Mouse (Mus musculus) skeletal muscle tissue, adult 2 months (tissue): ENCODE measurements at regions not wholly inside any gene's neighbourhood (a gene's known extent, or its start where the extent isn't known, plus 50 kb on each side); places are given as distances from the start of the nearest gene placed in this dataset.

ENCODE experiments used
- DNase-seq: peaks from one replicate; pipeline ENCODE4 v3.0.0-alpha.2; 2012; ENCODE audit warnings: low read depth, low spot score

DNA sequence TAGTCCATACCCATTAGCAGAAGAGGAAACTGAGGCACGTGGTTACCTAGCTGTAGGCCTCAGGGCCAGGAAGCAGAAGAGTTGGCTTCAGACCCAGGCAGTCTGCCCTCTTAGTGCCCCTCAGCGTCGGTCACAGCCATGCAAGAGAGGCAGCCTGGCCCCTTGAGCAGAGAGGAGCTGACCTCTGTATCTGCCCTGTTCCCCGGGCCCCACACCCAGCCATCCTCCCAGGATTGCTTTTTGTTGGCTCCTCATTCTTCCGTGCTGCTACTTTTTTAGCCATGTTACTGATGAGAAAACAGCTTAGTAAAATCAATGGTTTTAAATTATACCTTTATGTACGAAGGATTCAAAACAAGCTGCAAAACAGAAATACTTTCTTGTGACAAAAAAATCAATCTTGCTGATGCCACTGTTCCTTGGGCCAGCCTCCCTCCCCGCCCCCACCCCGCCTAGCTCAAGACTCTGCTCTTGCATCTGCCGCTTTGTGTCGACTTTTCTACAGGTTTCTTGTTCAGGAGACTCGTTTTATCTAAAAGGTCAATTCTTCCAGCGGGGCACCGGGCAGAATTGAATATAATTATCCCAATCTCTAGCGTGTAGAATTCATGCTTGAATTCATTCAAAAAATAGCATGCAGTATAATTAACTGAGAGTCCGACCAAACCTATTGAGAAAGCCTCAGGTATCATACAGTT is 70.8 kb downstream of the Sall1 start:
- no peak for DNase-seq

DNA sequence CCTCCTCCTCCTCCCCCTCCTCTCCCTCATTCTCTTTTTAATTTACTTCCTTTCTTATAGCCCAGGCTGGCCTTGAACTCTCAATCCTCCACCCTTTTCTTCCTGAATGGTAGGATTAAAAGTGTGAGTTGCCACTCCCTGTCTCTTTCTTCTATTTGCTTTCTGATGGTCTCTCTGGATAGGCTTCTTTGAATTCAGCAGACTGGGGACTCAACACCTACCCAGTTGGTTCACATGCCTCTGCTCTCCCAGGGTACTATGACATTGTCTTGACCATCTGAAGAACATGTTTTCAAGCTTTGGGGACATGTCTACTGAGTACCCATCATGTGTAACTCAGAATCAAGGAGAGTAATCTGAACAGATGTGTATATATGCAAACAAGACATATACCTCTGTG is 85.1 kb downstream of the Sall1 start:
- DNase-seq = no peak

DNA sequence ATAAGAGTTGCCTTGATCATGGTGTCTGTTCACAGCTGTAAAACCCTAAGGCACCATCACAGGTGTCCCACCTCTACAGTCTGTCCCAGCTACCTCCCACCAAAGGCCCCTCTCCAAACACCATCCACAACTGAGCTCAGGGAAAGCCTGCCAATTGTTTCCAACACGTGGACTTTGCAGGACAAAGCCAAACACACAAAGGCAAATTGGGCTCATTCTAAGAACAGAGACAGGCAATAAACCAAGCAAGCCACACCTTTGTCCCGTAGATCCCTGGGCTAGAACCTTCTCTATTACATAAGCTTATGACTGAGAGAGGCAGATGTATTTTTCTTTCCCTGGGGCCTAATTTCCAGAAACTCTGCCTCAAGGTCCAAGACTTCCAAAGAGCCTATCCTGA is 90.8 kb downstream of the Sall1 start:
- DNase-seq = no peak

DNA sequence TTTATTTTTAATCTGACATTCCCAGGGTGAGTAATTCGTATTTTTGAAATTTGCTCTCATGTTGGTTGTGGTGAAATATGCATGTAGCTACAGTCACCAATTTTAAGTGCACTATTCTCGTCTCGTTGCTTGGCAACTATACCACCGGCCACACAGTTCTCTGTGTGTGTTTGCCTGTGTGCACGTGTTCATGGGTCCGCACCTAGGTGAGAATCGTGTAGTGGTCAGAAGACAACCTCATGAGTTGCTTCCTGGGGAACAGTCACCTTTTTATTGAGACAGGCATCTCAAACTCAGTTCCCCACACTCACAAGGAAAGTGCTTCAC is 92.2 kb downstream of the Sall1 start:
- no peak for DNase-seq

DNA sequence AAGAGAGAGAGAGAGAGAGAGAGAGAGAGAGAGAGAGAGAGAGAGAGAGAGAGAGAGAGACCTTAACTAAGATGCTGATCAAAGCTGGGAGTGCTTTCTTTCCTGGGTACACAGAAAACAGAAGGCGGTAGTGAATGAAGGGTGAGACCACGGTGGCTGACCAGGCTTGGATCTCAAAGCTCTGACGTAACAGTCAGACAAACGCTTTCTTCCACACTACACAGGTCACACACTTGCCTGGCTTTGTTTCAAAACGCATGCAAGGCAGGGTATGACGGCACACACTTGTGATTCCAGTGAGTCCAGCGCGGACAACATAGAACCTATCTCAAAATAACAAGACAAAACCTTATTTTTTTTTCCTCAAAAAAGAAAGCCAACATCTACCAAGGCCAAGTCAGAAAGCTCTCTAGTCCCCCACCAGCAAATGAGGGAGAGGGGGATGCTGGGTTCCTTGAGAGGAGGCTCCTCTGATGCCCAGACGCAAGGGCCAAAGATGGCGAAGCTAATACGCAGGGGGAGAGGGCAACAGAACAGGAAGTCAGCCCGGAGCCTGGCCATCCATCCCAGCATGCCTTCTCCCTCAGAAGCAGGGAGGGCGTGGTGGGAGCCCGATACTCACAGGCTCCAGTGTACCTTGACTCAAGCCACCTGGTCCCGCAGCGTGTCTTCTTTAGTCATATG is 92.7 kb downstream of the Sall1 start:
- no peak for DNase-seq

DNA sequence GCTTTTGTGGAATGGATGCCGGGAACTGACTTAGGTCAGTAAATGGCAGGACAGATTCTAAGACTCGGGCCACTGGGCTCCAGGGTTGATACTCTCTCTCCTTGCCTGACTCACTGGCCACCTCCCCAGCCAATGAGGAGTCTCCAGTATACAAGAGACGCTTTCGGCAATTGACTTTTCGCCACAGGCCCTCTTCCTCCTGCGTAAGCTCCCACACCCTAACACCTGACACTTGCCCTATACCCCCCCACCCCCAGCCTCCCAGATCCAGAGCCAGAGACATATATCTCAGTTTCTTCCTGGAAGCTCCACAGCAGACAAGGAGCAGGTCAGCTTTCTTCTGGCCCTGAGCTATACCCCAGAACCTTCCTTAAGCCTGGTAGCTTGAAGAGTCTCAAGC is 94.0 kb downstream of the Sall1 start:
- no peak for DNase-seq

DNA sequence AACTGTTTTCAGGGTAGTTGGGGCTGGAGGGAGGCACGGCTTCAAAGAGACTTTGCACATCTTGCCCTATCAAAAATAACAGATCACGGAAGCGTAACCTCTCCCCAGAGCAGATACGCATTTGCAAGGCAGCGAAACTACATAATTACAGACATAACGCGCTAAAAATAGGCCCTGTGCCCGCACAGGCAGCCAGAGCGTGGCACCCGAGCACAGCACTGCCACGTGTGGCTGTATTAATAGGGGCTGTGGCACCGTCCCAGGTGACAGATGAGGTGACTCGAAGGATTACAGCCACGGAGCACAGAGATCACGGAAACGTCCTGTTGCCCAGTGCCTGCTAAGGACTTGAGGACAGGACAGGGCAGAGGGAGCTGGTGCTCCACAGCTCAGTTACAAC is 95.0 kb downstream of the Sall1 start:
- DNase-seq = peak; percentile 35

DNA sequence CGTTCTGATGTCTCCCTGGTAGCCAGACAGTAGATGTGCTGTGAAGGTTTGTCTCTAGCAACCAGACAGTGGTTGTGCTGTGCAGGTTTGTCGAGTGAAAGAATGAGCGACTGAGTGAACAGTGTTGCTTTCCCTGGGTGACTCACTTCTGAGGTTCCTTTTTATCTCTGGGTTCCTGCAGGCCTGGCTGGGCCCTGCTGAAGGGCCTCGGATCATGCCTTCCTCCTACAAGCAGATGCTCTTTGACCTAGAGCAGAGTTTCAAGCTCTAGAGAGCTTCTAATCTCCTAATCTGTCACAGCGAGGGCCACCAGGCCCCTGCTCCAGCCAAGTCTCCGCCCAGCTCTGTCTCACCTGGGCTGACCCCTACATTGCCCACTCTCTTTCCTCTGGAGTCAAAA is 95.6 kb downstream of the Sall1 start:
- DNase-seq = no peak

DNA sequence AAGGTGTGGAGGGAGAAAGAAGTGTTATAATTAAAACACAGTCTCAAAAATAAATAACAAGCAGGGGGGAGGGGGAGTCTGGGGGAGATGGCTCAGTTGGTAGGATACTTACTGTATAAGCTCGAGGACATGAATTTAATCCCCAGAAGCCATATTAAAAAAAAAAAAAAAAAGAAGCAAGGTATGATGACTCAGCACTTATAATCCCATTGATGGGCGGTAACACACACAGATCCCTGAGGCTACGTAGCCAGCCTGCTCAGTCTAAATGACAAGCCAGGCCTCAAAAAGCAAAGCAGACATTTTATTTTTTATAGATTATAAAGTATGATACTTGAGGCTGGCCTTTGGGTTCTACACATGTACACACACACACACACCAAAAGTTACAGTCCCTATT is 96.6 kb downstream of the Sall1 start:
- no peak for DNase-seq

DNA sequence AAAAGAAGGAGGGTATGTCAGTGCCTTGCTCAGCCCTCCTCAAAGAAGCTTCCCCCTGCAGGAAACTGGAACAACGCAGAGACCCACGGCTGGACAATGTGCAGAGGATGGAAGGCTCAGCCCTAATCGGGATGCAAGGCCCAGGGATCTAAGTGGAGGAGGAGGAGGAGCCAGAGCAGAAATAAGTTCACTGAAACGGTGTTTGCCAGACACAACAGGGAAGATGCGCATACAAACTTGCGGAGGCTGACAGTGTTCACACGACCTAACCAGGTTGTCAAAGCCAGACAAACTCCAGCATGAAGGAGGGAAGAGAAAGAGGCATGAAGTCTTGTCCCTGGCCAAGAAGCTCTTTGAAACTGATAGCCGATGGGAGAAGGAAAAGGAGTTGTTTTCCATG is 98.3 kb downstream of the Sall1 start:
- no peak for DNase-seq

DNA sequence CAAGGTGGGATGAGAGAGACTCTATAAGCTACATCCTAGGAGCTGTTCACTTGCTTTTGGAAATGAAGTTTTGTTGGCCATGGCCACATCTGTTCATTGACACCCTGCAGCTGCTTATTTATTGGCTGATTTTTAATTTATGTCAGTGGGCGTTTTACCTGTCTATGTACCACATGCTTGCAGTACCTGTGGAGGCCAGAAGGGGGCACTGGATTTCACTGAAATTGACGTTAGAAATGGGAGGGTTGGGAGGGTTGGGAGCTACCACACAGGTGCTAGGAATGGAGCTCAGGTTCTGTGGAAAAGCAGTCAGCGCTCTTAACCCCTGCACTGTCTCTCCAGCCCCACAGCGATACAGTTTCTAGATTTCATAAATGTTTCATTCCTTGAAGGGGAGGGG is 99.9 kb downstream of the Sall1 start:
- DNase-seq = no peak

DNA sequence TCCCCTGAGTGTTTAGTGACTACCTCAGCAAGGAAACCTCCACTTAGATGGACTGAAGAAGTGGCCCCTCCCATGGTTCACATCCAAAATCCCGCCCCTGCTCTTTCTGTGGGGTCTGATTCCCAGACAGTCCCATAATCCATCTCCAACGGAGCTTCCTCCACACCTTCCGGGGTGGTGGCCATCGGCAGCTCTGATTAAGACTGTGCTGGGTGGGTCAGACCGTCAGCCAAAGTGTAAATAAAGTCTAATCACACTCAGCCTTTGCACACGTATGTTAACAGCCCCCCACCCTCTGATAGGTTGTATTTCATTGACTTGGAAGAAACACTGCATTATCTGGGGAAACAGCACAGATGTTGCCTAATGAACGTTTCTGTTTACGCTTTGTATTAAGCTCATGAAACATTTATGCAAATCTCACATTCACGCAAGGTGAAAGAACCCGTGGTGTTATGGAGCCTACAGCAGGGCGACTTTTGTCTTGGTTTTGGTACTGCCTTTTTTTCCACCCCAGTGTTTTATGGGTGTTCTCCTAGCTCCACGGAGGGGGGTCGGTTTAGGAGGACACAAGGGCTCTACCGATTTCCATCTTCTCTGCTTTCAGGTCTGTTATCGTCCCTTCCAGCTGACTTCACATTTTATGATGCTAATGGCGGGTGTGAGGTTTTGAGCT is 104.8 kb downstream of the Sall1 start:
- no peak for DNase-seq

DNA sequence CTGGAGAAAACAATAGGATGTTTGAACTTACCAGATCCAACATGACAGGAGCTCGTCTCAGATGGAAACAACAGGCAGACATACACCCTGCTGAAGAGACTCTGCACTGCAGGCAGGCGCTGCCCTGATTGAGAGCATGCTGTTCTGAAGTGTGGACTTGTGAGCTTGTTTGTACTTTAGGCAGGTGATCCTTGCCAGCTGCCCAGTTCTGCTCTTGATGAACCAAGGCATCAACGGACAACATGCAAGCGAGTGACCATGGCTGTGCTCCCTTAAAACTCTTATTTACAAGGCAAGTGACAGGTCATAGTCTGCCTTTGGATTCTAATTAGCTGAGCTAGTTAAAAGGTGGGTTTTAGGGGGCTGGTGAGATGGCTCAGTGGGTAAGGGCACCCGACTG is 109.3 kb downstream of the Sall1 start:
- no peak for DNase-seq

DNA sequence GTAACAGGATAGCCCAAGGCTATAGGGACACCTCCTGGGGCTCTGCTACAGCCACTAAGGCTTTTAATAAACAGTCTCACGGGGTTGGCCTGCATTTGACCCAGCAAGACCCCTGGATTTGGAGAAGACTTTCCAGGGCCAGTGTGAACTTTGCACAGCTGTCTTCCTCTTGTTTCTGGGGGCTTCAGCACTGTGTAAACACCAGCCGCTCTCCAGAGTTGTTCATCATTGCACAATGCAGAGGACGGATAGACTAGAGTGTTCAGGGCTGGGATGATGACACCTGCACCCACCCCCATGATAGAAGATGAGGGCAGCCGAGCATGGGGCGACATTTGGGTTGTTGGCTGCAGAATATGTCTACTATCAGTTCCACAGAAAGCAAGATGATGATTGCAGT is 112.9 kb downstream of the Sall1 start:
- DNase-seq = no peak

DNA sequence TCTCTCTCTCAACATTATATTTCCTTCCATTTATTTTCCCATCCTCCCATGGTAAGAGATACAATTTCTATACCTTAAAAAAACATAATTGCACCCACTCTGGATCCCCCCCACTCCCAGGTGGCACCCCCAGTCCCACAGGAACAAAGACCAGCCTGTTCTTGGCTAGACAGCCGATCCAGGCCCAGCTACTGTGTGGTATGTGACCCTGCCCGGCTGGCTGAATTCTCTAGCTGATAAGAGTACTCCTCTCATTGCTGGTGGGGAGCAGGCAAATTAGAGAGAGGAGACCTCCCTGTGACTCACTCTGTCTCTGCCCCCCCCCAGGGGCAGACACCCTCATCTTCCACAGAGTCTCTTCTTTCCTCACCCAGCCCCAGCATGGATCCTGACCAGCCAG is 113.6 kb downstream of the Sall1 start:
- DNase-seq = no peak

DNA sequence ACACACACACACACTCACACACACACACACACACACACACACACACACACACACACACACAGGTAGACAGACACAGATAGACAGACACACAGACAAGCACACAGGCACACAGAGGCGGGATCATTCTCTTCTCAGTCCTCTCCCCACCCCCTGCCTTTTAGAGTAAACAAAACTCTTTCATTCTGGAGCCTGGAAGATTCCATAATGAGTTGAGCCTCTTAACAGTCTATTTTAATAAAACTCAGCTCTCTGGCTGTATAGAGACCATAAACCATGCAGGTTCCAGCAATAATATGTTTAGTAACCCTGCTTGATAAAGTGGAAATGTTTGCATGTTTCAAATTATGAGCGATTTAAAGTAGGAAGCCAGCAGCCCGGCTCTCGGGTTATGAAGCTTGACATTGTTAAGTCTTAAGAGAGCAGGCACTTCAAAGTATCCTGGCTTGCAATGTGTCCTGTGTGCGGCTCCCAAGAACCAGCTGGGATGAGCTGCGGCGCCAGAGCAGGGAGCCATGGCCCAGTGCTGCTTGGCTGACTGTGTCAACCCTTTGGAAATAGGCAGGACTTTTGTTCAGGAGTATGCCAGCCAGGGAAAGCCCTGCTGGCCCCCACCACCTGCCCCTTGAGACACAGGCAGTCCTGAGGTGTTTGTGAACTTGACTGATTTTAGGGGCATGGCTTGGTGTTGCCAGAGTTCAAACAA is 115.1 kb downstream of the Sall1 start:
- DNase-seq = no peak

DNA sequence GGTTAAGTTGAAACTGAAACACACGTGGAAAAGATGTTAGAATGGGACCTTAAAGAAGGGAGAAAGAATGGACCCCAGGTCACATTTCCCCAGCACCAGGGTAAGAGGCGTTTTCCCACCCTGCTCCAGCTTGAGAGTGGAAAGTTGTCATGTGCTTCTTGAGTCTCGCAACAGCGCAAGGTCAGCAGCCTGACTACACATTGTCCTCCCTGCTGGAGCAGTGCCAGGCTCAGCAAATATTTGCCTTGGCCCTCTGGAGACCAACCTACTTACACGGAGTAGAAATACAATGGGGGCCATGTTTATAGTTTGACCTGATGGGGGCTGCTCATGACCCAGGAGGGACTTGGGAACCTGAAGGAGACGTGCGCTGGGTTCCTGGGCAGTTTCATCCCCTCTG is 121.1 kb downstream of the Sall1 start:
- DNase-seq = no peak

DNA sequence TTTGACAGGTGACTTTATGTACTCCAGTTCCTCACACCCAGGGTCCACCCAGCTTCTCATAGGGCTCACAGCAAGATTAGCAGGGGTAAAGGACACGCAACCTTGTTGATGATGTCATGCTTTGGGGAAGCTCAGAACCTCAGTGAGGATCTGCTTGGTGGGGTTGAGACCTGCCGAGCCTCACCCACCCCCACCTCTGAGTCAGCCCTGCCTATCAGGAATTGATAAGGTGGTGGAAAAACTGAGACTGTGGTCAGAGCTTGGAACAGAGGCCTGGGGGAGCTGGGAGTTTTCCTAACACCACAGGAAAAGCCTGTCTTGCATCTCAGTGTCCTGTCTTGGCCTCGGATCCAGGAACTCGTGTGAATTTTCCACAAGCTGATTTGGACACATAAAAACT is 122.0 kb downstream of the Sall1 start:
- DNase-seq = no peak

DNA sequence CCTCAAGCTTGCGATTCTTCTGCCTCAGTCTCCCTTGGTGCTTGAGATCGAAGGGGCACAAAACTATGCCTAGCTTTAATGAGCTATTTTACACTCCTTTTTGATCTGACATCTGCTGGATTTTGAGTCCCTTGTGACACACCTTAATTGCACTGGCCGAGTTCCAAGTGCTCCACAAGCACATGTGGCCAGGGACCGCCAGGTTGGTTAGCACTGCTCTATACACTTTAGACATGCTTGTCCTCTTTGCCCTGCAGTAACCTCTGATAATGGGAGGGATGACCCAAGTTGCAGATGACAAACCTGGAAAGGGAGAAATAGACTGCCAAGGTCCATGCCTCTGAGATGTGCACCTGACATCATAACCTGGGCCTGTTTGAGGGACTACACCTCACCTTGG is 124.7 kb downstream of the Sall1 start:
- DNase-seq = no peak

DNA sequence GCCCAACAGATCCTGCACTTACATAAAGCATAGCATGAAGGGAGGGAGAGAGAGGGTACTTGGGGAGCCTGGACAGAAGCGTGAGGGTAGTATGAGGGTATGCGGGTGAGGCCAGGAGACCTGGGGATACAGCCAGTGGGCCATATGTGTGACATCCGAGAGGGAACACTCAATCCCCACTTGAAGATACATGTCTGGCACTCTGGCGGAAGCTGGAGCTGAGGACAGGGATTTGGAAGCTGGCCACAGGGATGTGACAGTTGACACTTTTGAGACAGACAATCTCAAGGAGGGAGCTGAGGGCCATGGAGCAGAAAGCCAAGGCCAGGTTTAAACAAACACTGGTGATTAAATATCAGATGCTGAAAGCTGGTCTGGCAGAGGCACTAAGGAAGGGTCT is 127.9 kb downstream of the Sall1 start:
- peak; percentile 38 for DNase-seq

DNA sequence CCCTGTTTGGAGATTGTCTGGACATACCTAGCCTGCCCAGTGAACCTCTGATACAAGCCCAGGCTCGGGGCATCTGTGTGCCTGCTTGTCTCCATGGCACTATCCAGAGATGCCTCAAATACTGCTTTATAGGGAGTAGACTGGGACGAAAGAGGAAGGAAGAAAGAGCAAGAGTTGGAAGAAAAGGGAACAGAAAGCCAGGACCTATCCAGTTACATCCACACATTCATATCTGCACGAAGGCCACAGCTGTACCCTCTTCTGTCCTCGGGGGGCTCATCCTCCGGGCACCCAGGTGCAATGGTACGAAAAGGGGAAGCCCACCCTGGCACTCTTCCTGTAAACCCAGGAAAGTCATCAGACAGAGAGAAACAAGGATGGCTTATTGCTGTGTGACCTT is 129.3 kb downstream of the Sall1 start:
- DNase-seq = no peak

DNA sequence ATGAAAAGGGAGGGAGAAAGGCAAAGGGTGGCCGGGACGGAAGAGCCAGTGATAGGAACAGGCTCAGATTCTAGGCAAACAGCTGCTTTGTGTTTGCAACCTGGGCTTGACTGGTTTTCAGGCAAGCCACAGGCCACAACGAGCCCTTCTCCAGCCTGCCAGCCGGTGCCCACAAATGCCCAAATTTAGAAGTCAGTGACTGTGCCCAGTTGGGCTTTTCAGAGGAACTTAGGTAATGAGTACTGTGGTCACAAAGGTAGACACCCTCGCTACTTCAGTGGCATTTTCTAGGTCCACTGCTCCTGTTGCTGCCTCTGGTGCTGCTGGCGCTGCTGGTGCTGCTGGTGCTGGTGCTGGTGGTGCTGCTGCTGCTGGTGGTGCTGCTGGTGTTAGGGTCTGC is 129.8 kb downstream of the Sall1 start:
- no peak for DNase-seq

DNA sequence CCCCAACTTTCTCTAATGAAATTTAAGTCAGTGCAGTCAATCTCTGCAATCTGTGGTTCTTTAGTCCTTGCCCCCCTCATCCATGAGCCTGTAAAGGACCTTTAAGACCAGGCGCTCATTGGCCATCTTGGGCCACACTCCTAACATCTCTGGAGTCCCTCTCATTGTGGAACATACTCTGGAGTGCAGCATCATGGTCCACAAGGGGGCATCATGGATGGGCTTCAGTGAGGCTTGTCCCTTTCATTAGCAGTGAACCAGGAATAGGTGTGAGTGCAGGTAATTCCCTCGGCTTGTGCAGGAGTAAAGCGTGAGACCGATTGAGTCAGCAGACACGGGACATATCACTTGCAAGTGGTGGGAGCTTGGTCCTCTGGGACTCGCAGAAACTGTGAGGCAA is 137.7 kb downstream of the Sall1 start:
- no peak for DNase-seq
